Mouse (Mus musculus) hindbrain, postnatal 0 days (tissue): ENCODE results near the gene Nap1l1. TPM values are rescaled to one million over a fixed set of nuclear protein-coding genes. Genes with fewer than 3 reads are reported as not detected.

Source experiments
- ATAC-seq: fragments of 200-750 bp; cut with Nextera tagmentation; 2 replicates; pipeline ENCODE4 v1.8.0; 2017; ENCODE audit warnings: mild to moderate bottlenecking, moderate TSS enrichment, moderate library complexity
- DNase-seq: peaks from one replicate; pipeline ENCODE4 v3.0.0-alpha.2; 2015; ENCODE audit warnings: low spot score
- H3K27ac ChIP-seq: fragments of 300-500 bp; sonication (generic); 2 replicates; pipeline ENCODE4 v1.5.1; 2014; ENCODE audit warnings: mild to moderate bottlenecking
- H3K27me3 ChIP-seq: fragments of 300-500 bp; sonication (generic); 2 replicates; pipeline ENCODE4 v1.6.1; 2014; ENCODE audit warnings: low read length, mixed read lengths; ENCODE audit not compliant: insufficient read depth
- H3K36me3 ChIP-seq: fragments of 300-500 bp; sonication (generic); 2 replicates; pipeline ENCODE4 v1.6.1; 2014; ENCODE audit warnings: low read length, mixed read lengths; ENCODE audit not compliant: insufficient read depth
- H3K4me1 ChIP-seq: fragments of 300-500 bp; sonication (generic); 2 replicates; pipeline ENCODE4 v1.6.1; 2014; ENCODE audit warnings: antibody characterized with exemption, low read length, mixed read lengths; ENCODE audit not compliant: insufficient read depth
- H3K4me2 ChIP-seq: fragments of 300-500 bp; sonication (generic); 2 replicates; pipeline ENCODE4 v1.6.1; 2014; ENCODE audit warnings: low read depth, mild to moderate bottlenecking, low read length, moderate library complexity, mixed read lengths
- H3K4me3 ChIP-seq: fragments of 300-500 bp; sonication (generic); 2 replicates; pipeline ENCODE4 v1.5.1; 2014; ENCODE audit warnings: low read length
- H3K9ac ChIP-seq: fragments of 300-500 bp; sonication (generic); replicated peaks from 2 replicates; pipeline ENCODE4 v1.6.1; 2014; ENCODE audit warnings: mild to moderate bottlenecking, low read length, moderate library complexity, mixed read lengths
- H3K9me3 ChIP-seq: fragments of 300-500 bp; sonication (generic); 2 replicates; pipeline ENCODE4 v1.6.1; 2016; ENCODE audit warnings: low read length, mixed read lengths
- CTCF ChIP-seq: IDR thresholded peaks from 2 replicates; pipeline ENCODE4 v1.5.1; 2016; ENCODE audit warnings: antibody characterized with exemption, control low read depth, low read depth
- whole genome bisulfite sequencing: fragments of 180-500 bp; shearing (Covaris S2); extraction: QIAGEN DNeasy Blood & Tissue Kit; methylation state at CpG from one replicate; pipeline ENCODE4 v1.1.7; 2014; 5-methylcytosine and 5-hydroxymethylcytosine counted together
- polyA plus RNA-seq: library from polyadenylated mRNA; unstranded; fragments of >200 nt; fragmentation: Nextera tagmentation; extraction: Ambion mirVana; gene quantifications from 2 replicates; pipeline ENCODE4 v1.2.1, GENCODE M21; 2015
- total RNA-seq: library from RNA; depleted of rRNA; stranded (reverse); fragments of >200 nt; gene quantifications from 2 replicates; pipeline ENCODE4 v1.2.3, GENCODE M21; 2014

Nap1l1 gene
- total and polyA plus RNA-seq, 2 experiments from 2014 or later: 48.7 to 174 TPM

DNA sequence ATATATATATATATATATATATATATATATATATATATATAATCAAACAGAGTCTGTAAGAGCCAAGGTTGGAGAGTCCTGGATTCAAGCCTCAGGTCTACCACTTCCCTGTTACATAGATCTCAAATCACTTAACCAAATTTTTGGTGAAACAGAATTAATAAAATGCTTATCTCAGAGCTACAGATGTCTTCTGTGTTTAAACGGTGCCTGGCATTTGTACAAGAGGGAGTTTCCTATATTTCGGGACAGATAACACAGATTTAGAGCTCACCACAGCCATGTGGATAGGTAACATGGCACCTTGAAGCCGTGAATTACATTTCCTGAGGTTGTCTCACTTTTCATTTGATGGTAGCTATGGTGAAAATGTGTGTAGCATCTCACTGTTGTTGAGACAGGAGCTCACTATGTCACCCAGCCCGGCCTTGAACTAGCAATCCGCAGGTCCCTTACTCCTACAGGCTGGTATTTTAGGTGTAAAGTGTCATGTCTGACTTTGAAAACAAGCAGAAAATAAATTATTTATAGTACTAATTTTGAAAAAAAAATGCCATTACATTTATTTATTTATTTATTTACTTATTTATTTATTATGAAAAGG, 41.4 kb downstream of the Nap1l1 start:
- TF ChIP-seq CTCF: no peak
- 95% methylated on average over 5 of the region's 5 CpGs for WGBS
- Histone ChIP-seq H3K27me3 (no peaks in the 10 kb centered on the region), H3K9ac (no peak overlapping the region), H3K4me2 (no peak overlapping the region), H3K27ac (no peak overlapping the region), H3K9me3 (no peaks in the 10 kb centered on the region), H3K4me1 (no peaks in the 10 kb centered on the region), H3K4me3 (no peak overlapping the region), H3K36me3 (no peaks in the 10 kb centered on the region)
- DNase-seq (no peak), ATAC-seq (no peak)

DNA sequence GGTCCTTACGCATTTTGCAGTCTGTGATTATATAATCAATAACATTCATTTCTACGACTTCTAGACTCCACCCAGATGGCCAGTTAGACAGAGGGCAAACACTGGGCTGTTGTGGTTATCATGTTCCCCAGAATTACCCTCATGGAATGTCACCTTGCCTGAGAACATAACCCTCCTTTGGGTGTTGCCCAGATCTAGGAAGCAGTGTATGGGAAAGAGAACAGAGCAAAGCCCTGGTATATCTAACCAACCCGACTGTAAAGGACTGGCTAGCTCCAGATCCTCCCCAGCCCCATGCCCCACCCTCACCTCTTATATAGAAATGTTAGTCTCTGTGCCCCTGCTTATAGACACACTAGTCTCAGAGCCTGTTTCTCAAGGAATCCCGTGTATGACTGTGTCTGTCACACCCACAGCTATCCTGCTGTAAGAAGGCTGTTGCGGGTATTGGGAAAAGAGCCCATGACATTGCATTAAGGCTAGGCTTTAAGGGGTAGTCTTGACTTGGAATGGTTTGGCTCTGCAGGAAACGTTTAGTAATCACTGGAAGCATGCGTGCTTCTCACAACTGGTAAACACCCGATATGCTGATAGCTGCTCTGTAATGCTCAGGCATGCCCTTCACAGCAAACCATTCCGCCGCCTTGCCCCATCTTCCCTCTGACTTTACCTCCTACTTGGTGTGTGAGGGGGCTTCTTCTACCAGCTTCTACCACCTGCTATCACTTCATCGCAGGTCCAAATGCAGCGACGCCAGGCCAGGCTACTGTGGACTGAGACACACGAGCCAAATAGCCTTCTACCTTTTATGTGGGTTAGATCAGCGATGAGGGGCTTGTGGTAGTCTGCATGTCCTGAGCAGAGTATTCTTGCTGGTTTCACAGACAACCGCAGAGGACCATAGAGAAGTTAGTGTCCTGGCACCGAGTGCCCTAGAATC, 42.3 kb downstream of the Nap1l1 start:
- Histone ChIP-seq H3K27ac (no peak overlapping the region), H3K9me3 (no peaks in the 10 kb centered on the region), H3K9ac (no peak overlapping the region), H3K4me1 (peaks cover 4% of the 10 kb centered on the region; the same call in 1 of the 2 replicates), H3K4me3 (no peak overlapping the region), H3K36me3 (no peaks in the 10 kb centered on the region), H3K27me3 (no peaks in the 10 kb centered on the region), H3K4me2 (no peak overlapping the region)
- 88% methylated on average over 17 of the region's 17 CpGs for WGBS
- DNase-seq (no peak), ATAC-seq (no peak)
- no peak for TF ChIP-seq CTCF

DNA sequence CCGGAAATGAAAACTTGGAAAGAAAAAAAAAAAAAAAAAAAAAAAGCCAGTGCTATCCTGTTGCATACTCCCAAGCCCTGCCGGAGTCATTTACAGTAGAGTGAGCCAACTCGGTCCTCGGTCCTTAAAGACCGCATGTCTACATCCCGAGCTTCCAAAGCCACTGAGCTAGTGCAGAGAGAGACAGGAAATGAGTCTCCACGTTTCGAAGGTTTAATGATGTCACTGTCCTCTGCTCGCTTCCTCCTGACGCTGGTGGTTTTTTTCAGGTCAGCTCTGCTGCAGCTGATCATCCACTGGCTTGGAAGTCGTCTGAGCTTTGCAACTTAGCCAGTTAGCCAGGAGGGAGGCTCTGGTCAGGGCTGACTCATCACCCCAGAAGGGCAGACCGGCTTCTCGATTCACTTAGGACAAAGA, 43.2 kb downstream of the Nap1l1 start:
- Histone ChIP-seq H3K4me1 (peaks cover 4% of the 10 kb centered on the region; the same call in 1 of the 2 replicates), H3K36me3 (no peaks in the 10 kb centered on the region), H3K27me3 (no peaks in the 10 kb centered on the region), H3K9me3 (no peaks in the 10 kb centered on the region), H3K9ac (no peak overlapping the region), H3K4me2 (no peak overlapping the region), H3K27ac (no peak overlapping the region), H3K4me3 (no peak overlapping the region)
- ATAC-seq (no peak), DNase-seq (no peak)
- 63% methylated on average over 13 of the region's 13 CpGs for WGBS
- TF ChIP-seq CTCF: no peak

DNA sequence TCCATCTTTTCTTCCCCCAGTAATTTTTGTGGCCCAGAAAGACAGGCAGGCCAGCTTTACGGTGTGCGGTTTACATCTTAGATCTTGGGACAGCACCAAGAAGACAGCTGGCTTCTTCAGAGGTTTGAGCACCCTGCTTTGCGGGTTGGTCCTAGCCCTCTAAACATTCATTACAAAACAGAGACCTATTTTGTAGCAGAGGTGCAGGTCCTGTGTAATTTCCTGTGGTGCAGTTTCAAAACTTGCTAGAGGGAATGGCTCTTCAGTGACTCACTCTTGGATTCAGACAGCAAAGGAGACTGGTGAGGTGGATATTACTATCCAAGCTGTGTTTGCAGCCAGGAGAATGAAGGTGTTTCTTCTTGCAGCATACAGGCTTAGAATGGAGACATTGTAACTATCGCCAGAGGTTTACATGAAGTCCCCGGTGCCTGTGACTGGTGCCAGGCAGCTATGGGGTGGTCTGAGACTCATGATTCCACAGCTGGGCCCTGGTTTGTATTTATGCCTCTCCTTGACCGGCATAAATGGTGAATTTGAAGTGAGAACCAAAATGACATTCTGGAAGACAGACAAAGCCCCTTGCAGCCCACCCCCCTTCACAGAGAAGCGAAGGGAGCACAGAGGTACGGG, 43.9 kb downstream of the Nap1l1 start:
- Histone ChIP-seq H3K36me3 (no peaks in the 10 kb centered on the region), H3K4me3 (no peak overlapping the region), H3K4me1 (peaks cover 4% of the 10 kb centered on the region; the same call in 1 of the 2 replicates), H3K9ac (no peak overlapping the region), H3K9me3 (no peaks in the 10 kb centered on the region), H3K27me3 (no peaks in the 10 kb centered on the region), H3K4me2 (no peak overlapping the region), H3K27ac (no peak overlapping the region)
- no peak for DNase-seq
- WGBS: 71% methylated on average over 8 of the region's 8 CpGs
- no peak for ATAC-seq
- no peak for TF ChIP-seq CTCF

DNA sequence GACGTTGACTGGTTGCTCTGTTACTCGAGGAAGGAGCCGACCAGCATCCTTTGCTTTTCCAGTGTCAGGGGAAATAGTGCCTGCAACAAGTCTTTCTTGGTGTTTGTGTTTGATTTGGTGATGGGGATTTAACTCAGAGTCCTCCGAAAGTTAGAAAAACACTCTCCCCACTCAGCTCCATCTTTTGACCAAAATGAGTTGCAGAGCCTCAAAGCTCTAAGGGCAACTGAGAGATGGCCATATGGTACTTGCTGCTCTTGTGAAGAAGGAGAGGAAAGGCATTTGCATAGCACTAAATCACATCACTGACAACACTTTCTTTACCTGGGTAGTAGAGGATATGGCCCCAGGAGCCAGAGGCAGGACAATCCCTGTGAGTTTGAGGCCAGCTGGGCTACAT, 45.3 kb downstream of the Nap1l1 start:
- no peak overlapping the region for H3K27ac ChIP-seq
- no peak overlapping the region for H3K4me2 ChIP-seq
- H3K4me1 ChIP-seq: peaks cover 4% of the 10 kb centered on the region; the same call in 1 of the 2 replicates
- H3K36me3 ChIP-seq: no peaks in the 10 kb centered on the region
- no peak for TF ChIP-seq CTCF
- H3K9me3 ChIP-seq: no peaks in the 10 kb centered on the region
- 91% methylated on average over 4 of the region's 4 CpGs for WGBS
- ATAC-seq (no peak), DNase-seq (no peak)
- no peak overlapping the region for H3K9ac ChIP-seq
- H3K27me3 ChIP-seq: no peaks in the 10 kb centered on the region
- no peak overlapping the region for H3K4me3 ChIP-seq

DNA sequence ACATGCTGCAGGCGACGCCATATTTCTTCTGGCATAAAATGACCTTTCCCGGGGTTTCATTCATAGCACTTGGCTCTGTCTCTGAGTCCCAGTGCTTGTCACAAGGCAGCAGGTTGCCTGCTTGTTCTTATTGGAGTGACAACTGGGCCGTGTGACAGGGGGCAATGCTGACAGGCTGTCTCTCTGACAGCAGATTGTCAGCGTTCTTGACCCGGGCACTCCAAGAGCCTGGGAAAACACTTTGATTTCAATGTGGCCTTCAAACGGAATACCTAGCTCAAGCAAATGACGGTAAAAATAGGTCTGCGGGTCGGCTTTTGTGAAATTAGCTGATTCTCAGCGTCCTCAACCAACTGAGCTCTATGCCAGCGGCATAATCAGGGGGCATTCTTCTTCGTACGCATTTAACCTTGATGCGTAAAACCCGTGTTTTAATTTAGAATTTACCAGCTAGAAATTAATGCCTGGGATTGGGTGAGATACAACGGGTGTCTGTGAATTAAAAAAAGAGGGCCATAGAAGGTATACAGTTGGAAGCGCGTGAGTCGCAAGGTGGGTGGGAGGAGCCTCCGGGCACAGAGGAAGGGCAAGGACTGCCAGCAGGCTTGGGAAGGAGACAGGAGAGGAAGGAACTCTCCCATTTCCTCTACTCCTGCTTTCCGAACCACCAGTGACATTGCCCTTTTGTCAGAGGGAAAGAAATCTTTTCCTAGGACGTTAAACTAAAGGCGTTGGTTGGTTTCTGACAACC, 46.8 kb downstream of the Nap1l1 start:
- H3K9me3 ChIP-seq: no peaks in the 10 kb centered on the region
- 24% methylated on average over 24 of the region's 24 CpGs for WGBS
- TF ChIP-seq CTCF: no peak
- H3K27me3 ChIP-seq: no peaks in the 10 kb centered on the region
- H3K27ac ChIP-seq: peak overlapping the region; percentile 54; the same call in 1 of the 2 replicates
- H3K4me1 ChIP-seq: peaks cover 4% of the 10 kb centered on the region; the same call in 1 of the 2 replicates
- peak overlapping the region; percentile 51 for H3K4me2 ChIP-seq
- H3K36me3 ChIP-seq: no peaks in the 10 kb centered on the region
- peak overlapping the region; percentile 19 for H3K4me3 ChIP-seq
- DNase-seq: peak; percentile 68
- peak; percentile 75 for ATAC-seq
- H3K9ac ChIP-seq: no peak overlapping the region
